9 mouse cellular contexts compared by ENCODE assay signal in genomic region chr11:99043632-99044031, GRCm38 (mm10). TPM values are rescaled to one million over a fixed set of nuclear protein-coding genes. Genes with fewer than 3 reads are reported as not detected.
A peak's percentile ranks its signal among the peaks of the same experiment; 100 is the strongest.
DNase-seq lines count a peak whose midpoint lies in the region; ATAC-seq lines count a peak whose summit lies in the region.
"Had no signal": no experiment of that assay in that cellular context is flagged by ENCODE, and none has a peak within 500 bp of the region (broad histone marks: within the 10 kb centered on the region; RNA-seq: fewer than 3 reads in every experiment).

No protein-coding gene starts in this region.

- 78% methylated on average over 6 of the region's 6 CpGs for WGBS in hindbrain, embryonic 10.5 days
- WGBS in hindbrain, embryonic 11.5 days: 79% methylated on average over 6 of the region's 6 CpGs
- 59% methylated on average over 6 of the region's 6 CpGs for WGBS in embryonic facial prominence, embryonic 12.5 days
- 52% methylated on average over 6 of the region's 6 CpGs for WGBS in limb, embryonic 15.5 days

- no peak overlapping the region for H3K9ac ChIP-seq in hindbrain, embryonic 11.5 days (ENCODE audit: low read depth, low read length)
- H3K9ac ChIP-seq in embryonic facial prominence, embryonic 12.5 days: peak overlapping the region; percentile 29; the same call in 1 of the 2 replicates
- H3K9ac ChIP-seq in limb, embryonic 15.5 days: no peak overlapping the region
- H3K9ac ChIP-seq: midbrain, embryonic 15.5 days had no signal

- peak overlapping the region; percentile 80; the same call in 1 of the 2 replicates for H3K4me3 ChIP-seq in hindbrain, embryonic 10.5 days
- no peak overlapping the region for H3K4me3 ChIP-seq in hindbrain, embryonic 11.5 days (ENCODE audit: low read depth, low read length)
- H3K4me3 ChIP-seq in embryonic facial prominence, embryonic 12.5 days: peak overlapping the region; percentile 28
- H3K4me3 ChIP-seq in limb, embryonic 15.5 days: peak overlapping the region; percentile 30
- H3K4me3 ChIP-seq: midbrain, embryonic 15.5 days had no signal

- peaks cover 39% of the 10 kb centered on the region for H3K36me3 ChIP-seq in hindbrain, embryonic 10.5 days
- H3K36me3 ChIP-seq in hindbrain, embryonic 11.5 days (ENCODE audit: control insufficient read depth, insufficient read depth, low read length): peaks cover under 1% of the 10 kb centered on the region; the same call in 1 of the 2 replicates
- peaks cover 17% of the 10 kb centered on the region for H3K36me3 ChIP-seq in embryonic facial prominence, embryonic 12.5 days
- H3K36me3 ChIP-seq in limb, embryonic 15.5 days: peaks cover 11% of the 10 kb centered on the region
- H3K36me3 ChIP-seq: midbrain, embryonic 15.5 days had no signal

- H3K27ac ChIP-seq in hindbrain, embryonic 10.5 days: no peak overlapping the region
- H3K27ac ChIP-seq in hindbrain, embryonic 11.5 days (ENCODE audit: low read depth, low read length): no peak overlapping the region
- H3K27ac ChIP-seq in embryonic facial prominence, embryonic 12.5 days: peak overlapping the region; percentile 97
- H3K27ac ChIP-seq in limb, embryonic 15.5 days: peak overlapping the region; percentile 91

- no peak overlapping the region for H3K4me2 ChIP-seq in hindbrain, embryonic 11.5 days (replicated peaks; ENCODE audit: low read depth, low read length)
- peak overlapping the region; percentile 91 for H3K4me2 ChIP-seq in embryonic facial prominence, embryonic 12.5 days (replicated peaks)
- H3K4me2 ChIP-seq in limb, embryonic 15.5 days: peak overlapping the region; percentile 47

- H3K27me3 ChIP-seq in hindbrain, embryonic 10.5 days (ENCODE audit: insufficient read depth, poor library complexity, severe bottlenecking): no peaks in the 10 kb centered on the region
- H3K27me3 ChIP-seq in hindbrain, embryonic 11.5 days (ENCODE audit: control insufficient read depth, insufficient read depth, low read length): no peaks in the 10 kb centered on the region
- no peaks in the 10 kb centered on the region for H3K27me3 ChIP-seq in embryonic facial prominence, embryonic 12.5 days
- no peaks in the 10 kb centered on the region for H3K27me3 ChIP-seq in limb, embryonic 15.5 days
- H3K27me3 ChIP-seq: midbrain, embryonic 15.5 days had no signal

- peaks cover 88% of the 10 kb centered on the region for H3K4me1 ChIP-seq in hindbrain, embryonic 10.5 days (replicated peaks)
- H3K4me1 ChIP-seq in hindbrain, embryonic 11.5 days (replicated peaks; ENCODE audit: control insufficient read depth, insufficient read depth, low read length): 0 out of 2 replicates have a peak, but pooled peaks cover 9% of the 10 kb centered on the region
- H3K4me1 ChIP-seq in embryonic facial prominence, embryonic 12.5 days: peaks cover 58% of the 10 kb centered on the region
- H3K4me1 ChIP-seq in limb, embryonic 15.5 days: peaks cover 62% of the 10 kb centered on the region

- no peak for ATAC-seq in hindbrain, embryonic 11.5 days (ENCODE audit: low FRiP score)
- ATAC-seq in embryonic facial prominence, embryonic 12.5 days (ENCODE audit: insufficient number of reproducible peaks, insufficient read depth, low FRiP score, low TSS enrichment): no peak
- no peak for ATAC-seq in limb, embryonic 15.5 days (ENCODE audit: insufficient number of reproducible peaks, low FRiP score, low TSS enrichment, low read depth)
- ATAC-seq: midbrain, embryonic 15.5 days had no signal

- no peak for DNase-seq in hindbrain, embryonic 10.5 days (ENCODE audit: low spot score)
- no peak for DNase-seq in hindbrain, embryonic 11.5 days (ENCODE audit: low spot score)
- DNase-seq in CD4-positive helper T cell, adult 2 months (ENCODE audit: low read depth, low spot score): peak; percentile 28
- no peak for DNase-seq in testis, postnatal 10 days (ENCODE audit: low spot score)
- no peak for DNase-seq in left cerebral cortex, postnatal 36 days (ENCODE audit: low spot score in 2 of 2)
- no peak for DNase-seq in spleen, postnatal 36 days (ENCODE audit: low spot score in 2 of 2)

- H3K9me3 ChIP-seq in hindbrain, embryonic 10.5 days: no peaks in the 10 kb centered on the region
- no peaks in the 10 kb centered on the region for H3K9me3 ChIP-seq in hindbrain, embryonic 11.5 days (ENCODE audit: control insufficient read depth, low read length)
- H3K9me3 ChIP-seq in embryonic facial prominence, embryonic 12.5 days: no peaks in the 10 kb centered on the region
- no peaks in the 10 kb centered on the region for H3K9me3 ChIP-seq in limb, embryonic 15.5 days
- H3K9me3 ChIP-seq: midbrain, embryonic 15.5 days had no signal

- intact Hi-C loops in left cerebral cortex, postnatal 36 days (cut with DNase I): no loop called here

RNA-seq across cellular contexts. Expression of gene Igfbp4, which starts 2.6 kb away (rescaled TPM):
- polyA plus RNA-seq in hindbrain, embryonic 10.5 days (2016; fragmentation: Nextera tagmentation; extraction: Ambion mirVana): 424 and 437 TPM in 2 replicates
- polyA plus RNA-seq in hindbrain, embryonic 11.5 days (2014; fragmentation: Nextera tagmentation; extraction: Ambion mirVana): 288 and 295 TPM in 2 replicates
- 942 and 961 TPM in 2 replicates for polyA plus RNA-seq in embryonic facial prominence, embryonic 12.5 days (2016; fragmentation: Nextera tagmentation; extraction: Ambion mirVana)
- polyA plus RNA-seq in limb, embryonic 15.5 days (2015; fragmentation: Nextera tagmentation; extraction: Ambion mirVana): 1,243 and 1,296 TPM in 2 replicates
- total RNA-seq in left cerebral cortex, postnatal 36 days (2021): 10 to 100 TPM; 72.0 to 90.9 TPM

RNA-seq across cellular contexts. Expression of gene Top2a, which starts 19.6 kb away (rescaled TPM):
- polyA plus RNA-seq in hindbrain, embryonic 10.5 days (2016; fragmentation: Nextera tagmentation; extraction: Ambion mirVana): 225 and 320 TPM in 2 replicates
- 332 and 333 TPM in 2 replicates for polyA plus RNA-seq in hindbrain, embryonic 11.5 days (2014; fragmentation: Nextera tagmentation; extraction: Ambion mirVana)
- polyA plus RNA-seq in embryonic facial prominence, embryonic 12.5 days (2016; fragmentation: Nextera tagmentation; extraction: Ambion mirVana): 288 and 289 TPM in 2 replicates
- 162 and 178 TPM in 2 replicates for polyA plus RNA-seq in limb, embryonic 15.5 days (2015; fragmentation: Nextera tagmentation; extraction: Ambion mirVana)
- 1 to 10 TPM in 1 of 2 experiments, under 1 TPM in 1; 0.66 to 1.8 TPM for total RNA-seq in left cerebral cortex, postnatal 36 days (2021)

RNA-seq across cellular contexts. Expression of gene Tns4, which starts 45.5 kb away (rescaled TPM):
- 0.67 and 1.0 TPM in 2 replicates for polyA plus RNA-seq in hindbrain, embryonic 10.5 days (2016; fragmentation: Nextera tagmentation; extraction: Ambion mirVana)
- 0.50 and 1.1 TPM in 2 replicates for polyA plus RNA-seq in hindbrain, embryonic 11.5 days (2014; fragmentation: Nextera tagmentation; extraction: Ambion mirVana)
- polyA plus RNA-seq in embryonic facial prominence, embryonic 12.5 days (2016; fragmentation: Nextera tagmentation; extraction: Ambion mirVana): 0.24 and 0.28 TPM in 2 replicates
- 1.9 and 2.1 TPM in 2 replicates for polyA plus RNA-seq in limb, embryonic 15.5 days (2015; fragmentation: Nextera tagmentation; extraction: Ambion mirVana)
- total RNA-seq in left cerebral cortex, postnatal 36 days (2021): under 1 TPM; 0.45 to 0.54 TPM

Comparison
In these comparisons a context has a peak if more than half of its experiments do, and no peak if none do; other contexts are left out.
1. H3K27ac ChIP-seq: peak in embryonic facial prominence, embryonic 12.5 days (single experiment) and limb, embryonic 15.5 days (single experiment); none in hindbrain, embryonic 10.5 days (single experiment) and hindbrain, embryonic 11.5 days (single experiment).